Mouse (Mus musculus) CH12.LX (cell line): ENCODE results near the gene Pik3r4.

ENCODE experiments used
- CTCF ChIP-seq, 2 experiments: IDR thresholded peaks in 1 of 2; conservative IDR thresholded peaks in 1 of 2; 2 replicates each; pipeline ENCODE4 v1.5.1; 2011 to 2012; ENCODE audit warnings: low read depth in 2 of 2, low read length in 2 of 2, improper control_type of control experiment in 1 of 2, inconsistent platforms in 1 of 2, mild to moderate bottlenecking in 1 of 2, moderate library complexity in 1 of 2
- EP300 ChIP-seq: IDR thresholded peaks from 2 replicates; pipeline ENCODE4 v1.6.1; 2011; ENCODE audit warnings: low read length, improper control_type of control experiment
- MAX ChIP-seq: IDR thresholded peaks from 2 replicates; pipeline ENCODE4 v1.6.1; 2011; ENCODE audit warnings: low read length, improper control_type of control experiment
- MXI1 ChIP-seq: IDR thresholded peaks from 2 replicates; pipeline ENCODE4 v1.6.1; 2011; ENCODE audit warnings: mild to moderate bottlenecking, low read depth, low read length, improper control_type of control experiment
- POLR2A ChIP-seq: IDR thresholded peaks from 2 replicates; pipeline ENCODE4 v1.6.1; 2011; ENCODE audit warnings: low read depth, mild to moderate bottlenecking, improper control_type of control experiment, low read length
- RCOR1 ChIP-seq: conservative IDR thresholded peaks from 2 replicates; pipeline ENCODE4 v1.6.1; 2012; ENCODE audit warnings: low read depth, mild to moderate bottlenecking, inconsistent platforms, low read length, improper control_type of control experiment
- ZKSCAN1 ChIP-seq: IDR thresholded peaks from 2 replicates; pipeline ENCODE4 v1.6.1; 2012; ENCODE audit warnings: low read depth, inconsistent platforms, low read length, improper control_type of control experiment, borderline replicate concordance

DNA sequence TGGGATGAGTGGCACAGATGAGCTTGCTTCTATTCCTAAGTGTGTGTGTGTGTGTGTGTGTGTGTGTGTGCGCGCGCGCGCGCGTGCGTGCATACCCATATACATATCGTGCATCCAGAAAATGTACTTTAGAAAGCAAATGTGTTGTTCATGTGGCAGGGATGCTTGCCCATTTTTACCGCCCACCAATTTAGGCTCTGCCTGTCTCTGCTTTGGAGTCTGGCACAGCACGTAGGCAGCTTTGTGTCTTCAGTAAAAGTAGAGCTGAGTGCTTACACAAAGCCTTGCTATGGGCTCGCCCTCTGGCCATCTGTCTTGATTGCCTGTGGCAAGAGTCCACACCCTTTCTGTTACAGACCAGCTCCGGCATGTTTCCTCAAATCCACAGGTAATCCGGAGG is 49.7 kb downstream of the Pik3r4 start:
- no peak for TF ChIP-seq CTCF (conservative IDR thresholded peaks at IDR 0.05 in 1 of 2, IDR thresholded peaks at IDR 0.05 in 1 of 2; ENCODE audit: low read depth in 2 of 2, low read length in 2 of 2)
- TF ChIP-seq RCOR1 = no peak
- TF ChIP-seq ZKSCAN1 = no peak
- TF ChIP-seq EP300 = no peak
- TF ChIP-seq MAX = no peak
- TF ChIP-seq POLR2A = no peak
- TF ChIP-seq MXI1 = no peak
